Mouse (Mus musculus): Measurements from ENCODE around the gene Mettl2. TPM values are rescaled to one million over a fixed set of nuclear protein-coding genes. Genes with fewer than 3 reads are reported as not detected.

The Mettl2 gene
- polyA plus RNA-seq, 1 experiment from 2014 or later, result 14.9 TPM

DNA sequence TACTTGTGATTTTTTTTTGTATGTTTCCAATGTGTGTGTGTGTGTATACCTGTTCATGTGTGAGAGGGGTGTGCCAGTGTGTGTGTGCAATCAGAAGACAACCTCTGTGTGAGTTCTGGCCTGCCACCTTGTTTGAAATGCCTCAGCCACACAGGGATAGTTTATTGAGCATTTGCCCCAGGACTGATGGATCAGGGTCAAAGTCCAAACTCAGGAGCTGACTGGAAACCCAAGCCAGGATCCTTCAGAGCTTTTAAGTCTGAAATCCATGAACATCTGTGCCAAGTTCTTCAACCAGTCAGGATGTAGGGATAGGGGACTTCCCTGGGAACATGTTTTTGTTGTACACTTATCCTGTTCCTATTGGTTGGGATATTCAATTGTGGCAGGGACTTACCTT, 31.8 kb downstream of the Mettl2 start:
- TF ChIP-seq EP300 (IDR thresholded peaks at IDR 0.05), result no peak
- TF ChIP-seq CTCF (IDR thresholded peaks at IDR 0.05), result no peak
- Histone ChIP-seq H3K4me1 (ENCODE audit: insufficient read depth, low read depth, low read length) (peaks cover 9% of the 10 kb centered on the region), H3K9me3 (ENCODE audit: low read length) (no peaks in the 10 kb centered on the region), H3K9ac (replicated peaks; ENCODE audit: low read depth) (no peak overlapping the region), H3K27me3 (replicated peaks; ENCODE audit: insufficient read depth, low read length) (no peaks in the 10 kb centered on the region), H3K36me3 (ENCODE audit: insufficient read depth, low read length) (no peaks in the 10 kb centered on the region), H3K4me3 (ENCODE audit: low read depth, low read length) (no peak overlapping the region), H3K27ac (ENCODE audit: low read length) (no peak overlapping the region), H3K4me2 (replicated peaks; ENCODE audit: low read depth, low read length) (no peak overlapping the region)
- DNase-seq (ENCODE audit: low spot score) (no peak), ATAC-seq (no peak)

GRCm38 (mm10) chr11:105159673-105160360, 33.6 kb downstream of the Mettl2 start:
- H3K9me3 ChIP-seq (ENCODE audit: low read length), result no peaks in the 10 kb centered on the region
- no peak overlapping the region for H3K4me2 ChIP-seq (replicated peaks; ENCODE audit: low read depth, low read length)
- ATAC-seq (peak; percentile 71), DNase-seq (ENCODE audit: low spot score) (peak; percentile 39)
- no peak overlapping the region for H3K4me3 ChIP-seq (ENCODE audit: low read depth, low read length)
- no peaks in the 10 kb centered on the region for H3K36me3 ChIP-seq (ENCODE audit: insufficient read depth, low read length)
- H3K27ac ChIP-seq (ENCODE audit: low read length), result no peak overlapping the region
- no peak overlapping the region for H3K9ac ChIP-seq (replicated peaks; ENCODE audit: low read depth)
- H3K4me1 ChIP-seq (ENCODE audit: insufficient read depth, low read depth, low read length), result no peaks in the 10 kb centered on the region
- TF ChIP-seq EP300 (IDR thresholded peaks at IDR 0.05) (no peak), CTCF (IDR thresholded peaks at IDR 0.05) (no peak)
- H3K27me3 ChIP-seq (replicated peaks; ENCODE audit: insufficient read depth, low read length), result no peaks in the 10 kb centered on the region
- 49% methylated on average over 6 of the region's 6 CpGs for WGBS

DNA sequence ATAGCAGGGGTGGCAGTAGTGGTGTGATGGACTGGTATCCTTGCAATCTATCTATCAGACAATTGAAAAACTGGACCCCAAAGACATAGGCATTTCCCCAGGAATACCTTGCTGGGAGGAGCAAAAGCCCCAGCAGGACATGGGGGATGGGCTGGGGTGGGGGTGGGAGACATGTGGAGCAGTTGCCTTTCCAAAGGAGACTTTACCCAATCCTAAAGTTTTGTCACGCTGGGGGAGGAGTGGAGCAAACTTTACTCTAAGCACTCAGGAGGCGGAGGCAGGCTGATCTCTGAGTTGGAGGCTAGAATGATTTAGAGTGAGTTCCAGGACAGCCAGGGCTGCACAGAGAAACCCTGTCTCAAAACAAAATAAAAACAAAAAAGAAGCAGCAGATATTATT, 35.2 kb downstream of the Mettl2 start:
- no peak overlapping the region for H3K27ac ChIP-seq (ENCODE audit: low read length)
- no peaks in the 10 kb centered on the region for H3K4me1 ChIP-seq (ENCODE audit: insufficient read depth, low read depth, low read length)
- no peaks in the 10 kb centered on the region for H3K36me3 ChIP-seq (ENCODE audit: insufficient read depth, low read length)
- no peak overlapping the region for H3K4me2 ChIP-seq (replicated peaks; ENCODE audit: low read depth, low read length)
- WGBS, result 92% methylated on average over 2 of the region's 2 CpGs
- ATAC-seq (no peak), DNase-seq (ENCODE audit: low spot score) (no peak)
- no peak overlapping the region for H3K9ac ChIP-seq (replicated peaks; ENCODE audit: low read depth)
- TF ChIP-seq CTCF (IDR thresholded peaks at IDR 0.05) (no peak), EP300 (IDR thresholded peaks at IDR 0.05) (no peak)
- 0 out of 2 replicates have a peak, but pooled peaks cover 3% of the 10 kb centered on the region for H3K9me3 ChIP-seq (ENCODE audit: low read length)
- no peak overlapping the region for H3K4me3 ChIP-seq (ENCODE audit: low read depth, low read length)
- H3K27me3 ChIP-seq (replicated peaks; ENCODE audit: insufficient read depth, low read length), result no peaks in the 10 kb centered on the region

DNA sequence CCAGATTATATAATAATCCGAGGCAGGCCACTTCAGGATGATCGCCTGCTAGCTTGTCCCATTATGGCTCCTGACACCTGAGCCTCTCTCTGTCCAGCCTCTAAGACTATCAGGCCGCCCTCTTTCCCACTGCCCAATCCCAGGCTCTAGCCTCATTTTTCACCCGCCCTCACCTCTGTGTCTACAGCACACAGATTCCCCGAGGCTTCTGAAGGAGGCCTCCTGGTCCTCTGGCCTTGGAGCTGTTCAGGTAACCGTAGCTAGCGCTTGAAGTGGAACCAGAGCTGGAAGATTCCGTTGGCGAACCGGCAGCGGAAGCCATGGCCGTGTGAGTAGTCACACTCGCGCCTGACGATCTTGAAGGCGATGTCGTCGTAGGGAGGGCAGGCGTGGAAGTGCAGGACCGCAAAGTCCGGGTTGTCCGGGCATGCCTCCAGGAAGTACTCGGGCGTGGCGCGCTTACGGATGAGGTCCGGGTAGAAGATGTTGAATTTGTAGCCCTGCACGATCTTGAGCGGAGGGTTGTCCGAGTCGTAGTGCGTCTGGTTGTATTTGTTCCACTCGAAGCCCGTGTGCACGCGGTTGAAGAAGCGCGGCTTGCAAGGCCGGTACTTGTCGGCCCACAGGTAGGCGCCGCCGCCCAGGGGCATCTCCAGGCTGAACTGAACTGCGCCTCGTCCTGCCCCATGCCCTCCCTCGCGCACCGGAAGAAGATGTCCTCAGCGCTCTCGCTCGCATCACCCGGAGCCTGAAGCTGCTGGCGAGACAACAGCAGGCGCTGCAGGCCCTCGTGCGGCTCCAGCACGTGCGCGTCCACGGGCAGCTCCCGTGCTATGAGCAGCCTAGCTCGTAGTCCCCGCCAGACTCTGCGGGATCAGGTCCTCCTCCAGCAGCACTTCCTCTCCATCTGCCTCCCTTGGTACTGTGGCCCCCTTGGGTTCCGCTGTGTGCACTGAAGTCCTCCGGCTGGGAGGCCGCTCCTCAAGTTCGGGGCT, 38.6 kb downstream of the Mettl2 start:
- no peak for ATAC-seq
- H3K4me2 ChIP-seq (replicated peaks; ENCODE audit: low read depth, low read length), result no peak overlapping the region

DNA sequence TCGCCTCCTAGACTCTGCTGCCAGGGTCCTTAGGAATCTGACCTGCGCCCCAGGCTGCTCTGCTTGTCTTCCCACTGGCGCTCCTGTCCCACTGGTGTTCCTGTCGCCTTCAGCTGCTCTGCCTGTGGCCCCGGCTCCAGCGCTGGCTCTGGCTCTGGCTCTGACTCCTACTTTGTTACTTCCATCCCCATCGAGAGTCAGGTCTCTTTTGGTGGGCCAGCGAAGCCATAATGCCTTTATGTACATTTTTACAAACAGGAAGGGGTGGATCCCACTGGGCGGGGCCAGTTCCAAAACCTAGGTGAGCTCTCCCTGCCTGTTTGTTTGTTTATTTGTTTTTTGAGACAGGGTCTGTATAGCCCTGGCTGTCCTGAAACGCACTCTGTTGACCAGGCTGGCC, 40.6 kb downstream of the Mettl2 start:
- 95% methylated on average over 10 of the region's 10 CpGs for WGBS
- Histone ChIP-seq H3K4me2 (replicated peaks; ENCODE audit: low read depth, low read length) (no peak overlapping the region), H3K4me1 (ENCODE audit: insufficient read depth, low read depth, low read length) (no peaks in the 10 kb centered on the region), H3K9me3 (ENCODE audit: low read length) (0 out of 2 replicates have a peak, but pooled peaks cover 3% of the 10 kb centered on the region), H3K27me3 (replicated peaks; ENCODE audit: insufficient read depth, low read length) (no peaks in the 10 kb centered on the region), H3K36me3 (ENCODE audit: insufficient read depth, low read length) (no peaks in the 10 kb centered on the region), H3K4me3 (ENCODE audit: low read depth, low read length) (no peak overlapping the region), H3K9ac (replicated peaks; ENCODE audit: low read depth) (no peak overlapping the region), H3K27ac (ENCODE audit: low read length) (no peak overlapping the region)
- TF ChIP-seq CTCF (IDR thresholded peaks at IDR 0.05) (no peak), EP300 (IDR thresholded peaks at IDR 0.05) (no peak)
- ATAC-seq (no peak), DNase-seq (ENCODE audit: low spot score) (no peak)

More for the DNA sequence above, 38.6 kb downstream of the Mettl2 start:
- no peaks in the 10 kb centered on the region for H3K4me1 ChIP-seq (ENCODE audit: insufficient read depth, low read depth, low read length)
- H3K27ac ChIP-seq (ENCODE audit: low read length), result no peak overlapping the region
- WGBS, result 84% methylated on average over 69 of the region's 69 CpGs
- no peaks in the 10 kb centered on the region for H3K36me3 ChIP-seq (ENCODE audit: insufficient read depth, low read length)
- H3K4me3 ChIP-seq (ENCODE audit: low read depth, low read length), result no peak overlapping the region
- no peaks in the 10 kb centered on the region for H3K27me3 ChIP-seq (replicated peaks; ENCODE audit: insufficient read depth, low read length)
- no peak for TF ChIP-seq EP300 (IDR thresholded peaks at IDR 0.05)
- no peak for TF ChIP-seq CTCF (IDR thresholded peaks at IDR 0.05)
- no peak for DNase-seq (ENCODE audit: low spot score)
- H3K9me3 ChIP-seq (ENCODE audit: low read length), result 0 out of 2 replicates have a peak, but pooled peaks cover 3% of the 10 kb centered on the region
- H3K9ac ChIP-seq (replicated peaks; ENCODE audit: low read depth), result no peak overlapping the region

GRCm38 (mm10) chr11:105178516-105178915, 52.3 kb downstream of the Mettl2 start, which contains the start of gene Tlk2:
TSS of gene Tlk2 (plus strand) at chr11:105178807.
- no peak for TF ChIP-seq CTCF (IDR thresholded peaks at IDR 0.05)
- TF ChIP-seq EP300 (IDR thresholded peaks at IDR 0.05), result no peak
- 43% methylated on average over 2 of the region's 2 CpGs for WGBS
- no peak for DNase-seq (ENCODE audit: low spot score)
- Histone ChIP-seq H3K27ac (ENCODE audit: low read length) (peak within 1 kb of the TSS; percentile 97; the same call in 1 of the 2 replicates), H3K9ac (replicated peaks; ENCODE audit: low read depth) (no peak within 1 kb of the TSS), H3K4me1 (ENCODE audit: insufficient read depth, low read depth, low read length) (peaks cover 16% of the 10 kb centered on the region; the same call in 1 of the 2 replicates), H3K27me3 (replicated peaks; ENCODE audit: insufficient read depth, low read length) (no peaks in the 10 kb centered on the region), H3K4me2 (replicated peaks; ENCODE audit: low read depth, low read length) (peak within 1 kb of the TSS; percentile 87), H3K4me3 (ENCODE audit: low read depth, low read length) (peak within 1 kb of the TSS; percentile 75), H3K9me3 (ENCODE audit: low read length) (no peaks in the 10 kb centered on the region), H3K36me3 (ENCODE audit: insufficient read depth, low read length) (no peaks in the 10 kb centered on the region)
- no peak for ATAC-seq
